23 mouse cellular contexts compared by ENCODE assay signal in genomic region chr7:108671058-108671457, GRCm38 (mm10). TPM values are rescaled to one million over a fixed set of nuclear protein-coding genes. Genes with fewer than 3 reads are reported as not detected.
DNase-seq lines count a peak whose midpoint lies in the region; ATAC-seq and TF ChIP-seq lines count a peak whose summit lies in the region.
"Had no signal": no experiment of that assay in that cellular context is flagged by ENCODE, and none has a peak within 500 bp of the region (broad histone marks: within the 10 kb centered on the region; RNA-seq: fewer than 3 reads in every experiment).

No protein-coding gene starts in this region.

- no peaks in the 10 kb centered on the region for H3K4me1 ChIP-seq in intestine, embryonic 15.5 days (replicated peaks)
- no peaks in the 10 kb centered on the region for H3K4me1 ChIP-seq in intestine, embryonic 16.5 days (ENCODE audit: control insufficient read depth, insufficient read depth, low read length)
- H3K4me1 ChIP-seq in intestine, postnatal 0 days (replicated peaks; ENCODE audit: control insufficient read depth, insufficient read depth, low read length) = no peaks in the 10 kb centered on the region
- no peaks in the 10 kb centered on the region for H3K4me1 ChIP-seq in hindbrain, embryonic 13.5 days (replicated peaks)
- H3K4me1 ChIP-seq in kidney, embryonic 15.5 days = no peaks in the 10 kb centered on the region

- no peak for TF ChIP-seq CTCF in intestine, postnatal 0 days (IDR thresholded peaks at IDR 0.05; ENCODE audit: low read depth)

- ATAC-seq in intestine, embryonic 15.5 days = peak; percentile 61
- no peak for ATAC-seq in intestine, embryonic 16.5 days
- peak; percentile 69 for ATAC-seq in intestine, postnatal 0 days
- ATAC-seq in hindbrain, embryonic 13.5 days (ENCODE audit: low FRiP score) = no peak
- no peak for ATAC-seq in kidney, embryonic 15.5 days (replicated peaks; ENCODE audit: low FRiP score)
- ATAC-seq: activated CD4-positive, CD25-positive, alpha-beta regulatory T cell, adult 4 months; CD4-positive, CD25-positive, alpha-beta regulatory T cell, adult 4 months; Patski had no signal

- WGBS in intestine, embryonic 15.5 days = 26% methylated on average over 1 of the region's 1 CpGs
- 40% methylated on average over 1 of the region's 1 CpGs for WGBS in intestine, embryonic 16.5 days
- WGBS in intestine, postnatal 0 days = 34% methylated on average over 1 of the region's 1 CpGs
- 12% methylated on average over 1 of the region's 1 CpGs for WGBS in large intestine, adult 2 months
- WGBS in hindbrain, embryonic 13.5 days = 85% methylated on average over 1 of the region's 1 CpGs
- 63% methylated on average over 1 of the region's 1 CpGs for WGBS in kidney, embryonic 15.5 days

- no peaks in the 10 kb centered on the region for H3K27me3 ChIP-seq in intestine, embryonic 15.5 days (replicated peaks)
- no peaks in the 10 kb centered on the region for H3K27me3 ChIP-seq in intestine, embryonic 16.5 days (replicated peaks; ENCODE audit: control insufficient read depth, insufficient read depth, low read length)
- no peaks in the 10 kb centered on the region for H3K27me3 ChIP-seq in intestine, postnatal 0 days (replicated peaks; ENCODE audit: control insufficient read depth, insufficient read depth, low read length)
- H3K27me3 ChIP-seq in hindbrain, embryonic 13.5 days = no peaks in the 10 kb centered on the region
- no peaks in the 10 kb centered on the region for H3K27me3 ChIP-seq in kidney, embryonic 15.5 days
- H3K27me3 ChIP-seq: CH12.LX, Patski had no signal

- no peak overlapping the region for H3K9ac ChIP-seq in intestine, embryonic 15.5 days
- H3K9ac ChIP-seq in intestine, embryonic 16.5 days (ENCODE audit: low read depth, low read length) = no peak overlapping the region
- no peak overlapping the region for H3K9ac ChIP-seq in intestine, postnatal 0 days (ENCODE audit: low read depth, low read length)
- H3K9ac ChIP-seq in hindbrain, embryonic 13.5 days = no peak overlapping the region
- no peak overlapping the region for H3K9ac ChIP-seq in kidney, embryonic 15.5 days

- no peak overlapping the region for H3K4me2 ChIP-seq in intestine, embryonic 15.5 days (replicated peaks)
- H3K4me2 ChIP-seq in intestine, embryonic 16.5 days (ENCODE audit: low read depth, low read length) = no peak overlapping the region
- H3K4me2 ChIP-seq in intestine, postnatal 0 days (replicated peaks; ENCODE audit: low read depth) = no peak overlapping the region
- no peak overlapping the region for H3K4me2 ChIP-seq in hindbrain, embryonic 13.5 days
- no peak overlapping the region for H3K4me2 ChIP-seq in kidney, embryonic 15.5 days

- H3K36me3 ChIP-seq in intestine, embryonic 15.5 days = no peaks in the 10 kb centered on the region
- no peaks in the 10 kb centered on the region for H3K36me3 ChIP-seq in intestine, embryonic 16.5 days (ENCODE audit: control insufficient read depth, insufficient read depth, low read length)
- H3K36me3 ChIP-seq in intestine, postnatal 0 days (ENCODE audit: control insufficient read depth, insufficient read depth) = no peaks in the 10 kb centered on the region
- H3K36me3 ChIP-seq in hindbrain, embryonic 13.5 days = no peaks in the 10 kb centered on the region
- H3K36me3 ChIP-seq in kidney, embryonic 15.5 days = no peaks in the 10 kb centered on the region
- H3K36me3 ChIP-seq: G1E had no signal

- H3K27ac ChIP-seq in intestine, embryonic 15.5 days = no peak overlapping the region
- H3K27ac ChIP-seq in intestine, embryonic 16.5 days (ENCODE audit: low read length) = no peak overlapping the region
- H3K27ac ChIP-seq in intestine, postnatal 0 days (ENCODE audit: low read depth, low read length) = no peak overlapping the region
- H3K27ac ChIP-seq in hindbrain, embryonic 13.5 days = no peak overlapping the region
- no peak overlapping the region for H3K27ac ChIP-seq in kidney, embryonic 15.5 days

- peak; percentile 64 for DNase-seq in large intestine, adult 2 months (ENCODE audit: low read depth, low spot score)
- DNase-seq: adrenal gland, adult 2 months; adrenal gland, adult 8-10 months; adrenal gland, postnatal 10 days; adrenal gland, postnatal 14 days; adrenal gland, postnatal 25 days; adrenal gland, postnatal 36 days; B cell, adult 2 months; cerebellum, adult 11 months; cerebellum, adult 11-12 months; cerebellum, adult 18-20 months had no signal

- H3K4me3 ChIP-seq in intestine, embryonic 15.5 days (replicated peaks) = no peak overlapping the region
- no peak overlapping the region for H3K4me3 ChIP-seq in intestine, embryonic 16.5 days (ENCODE audit: low read length)
- no peak overlapping the region for H3K4me3 ChIP-seq in intestine, postnatal 0 days (ENCODE audit: low read depth, low read length)
- H3K4me3 ChIP-seq in hindbrain, embryonic 13.5 days = no peak overlapping the region
- no peak overlapping the region for H3K4me3 ChIP-seq in kidney, embryonic 15.5 days (replicated peaks)

- H3K9me3 ChIP-seq in intestine, embryonic 15.5 days = no peaks in the 10 kb centered on the region
- no peaks in the 10 kb centered on the region for H3K9me3 ChIP-seq in intestine, embryonic 16.5 days (ENCODE audit: control insufficient read depth, low read length)
- no peaks in the 10 kb centered on the region for H3K9me3 ChIP-seq in intestine, postnatal 0 days (ENCODE audit: control insufficient read depth)
- peaks cover 3% of the 10 kb centered on the region; the same call in 1 of the 2 replicates for H3K9me3 ChIP-seq in hindbrain, embryonic 13.5 days
- no peaks in the 10 kb centered on the region; the same call in none of the 2 replicates for H3K9me3 ChIP-seq in kidney, embryonic 15.5 days (replicated peaks)
- H3K9me3 ChIP-seq: G1E had no signal

RNA-seq across cellular contexts. Expression of gene Olfr510, which starts 4.8 kb away (rescaled TPM):
- not detected in 2 replicates for polyA plus RNA-seq in intestine, embryonic 15.5 days (2015; fragmentation: Nextera tagmentation; extraction: Ambion mirVana)
- polyA plus RNA-seq in intestine, embryonic 16.5 days (2015; fragmentation: Nextera tagmentation; extraction: Ambion mirVana) = not detected in 2 replicates
- polyA plus RNA-seq in intestine, postnatal 0 days (2015; fragmentation: Nextera tagmentation; extraction: Ambion mirVana) = not detected in 2 replicates
- not detected in 2 replicates for polyA plus RNA-seq in large intestine, adult 2 months (2012; rRNA removed)
- not detected in 2 replicates for polyA plus RNA-seq in hindbrain, embryonic 13.5 days (2015; fragmentation: Nextera tagmentation; extraction: Ambion mirVana)
- polyA plus RNA-seq in kidney, embryonic 15.5 days (2015; fragmentation: Nextera tagmentation; extraction: Ambion mirVana) = not detected in 2 replicates
- polyA plus RNA-seq: activated CD4-positive, CD25-positive, alpha-beta regulatory T cell, adult 4 months; adrenal gland, adult 2 months; brain, embryonic 14.5 days; C2C12; CD4-positive, CD25-positive, alpha-beta regulatory T cell, adult 4 months; G1E; Patski had no signal

RNA-seq across cellular contexts. Expression of gene Olfr509, which starts 19.4 kb away (rescaled TPM):
- polyA plus RNA-seq in intestine, embryonic 15.5 days (2015; fragmentation: Nextera tagmentation; extraction: Ambion mirVana) = not detected in 2 replicates
- polyA plus RNA-seq in intestine, embryonic 16.5 days (2015; fragmentation: Nextera tagmentation; extraction: Ambion mirVana) = not detected in 2 replicates
- not detected in 2 replicates for polyA plus RNA-seq in intestine, postnatal 0 days (2015; fragmentation: Nextera tagmentation; extraction: Ambion mirVana)
- polyA plus RNA-seq in large intestine, adult 2 months (2012; rRNA removed) = not detected in 2 replicates
- polyA plus RNA-seq in hindbrain, embryonic 13.5 days (2015; fragmentation: Nextera tagmentation; extraction: Ambion mirVana) = 0.05 and 0.06 TPM in 2 replicates
- polyA plus RNA-seq in kidney, embryonic 15.5 days (2015; fragmentation: Nextera tagmentation; extraction: Ambion mirVana) = 0.04 TPM in 1 of 2 replicates, not detected in the other
- polyA plus RNA-seq: activated CD4-positive, CD25-positive, alpha-beta regulatory T cell, adult 4 months; adrenal gland, adult 2 months; brain, embryonic 14.5 days; C2C12; CD4-positive, CD25-positive, alpha-beta regulatory T cell, adult 4 months; G1E; Patski had no signal

RNA-seq across cellular contexts. Expression of gene Olfr508, which starts 41.3 kb away (rescaled TPM):
- polyA plus RNA-seq in intestine, embryonic 15.5 days (2015; fragmentation: Nextera tagmentation; extraction: Ambion mirVana) = not detected in 2 replicates
- polyA plus RNA-seq in intestine, embryonic 16.5 days (2015; fragmentation: Nextera tagmentation; extraction: Ambion mirVana) = not detected in 2 replicates
- polyA plus RNA-seq in intestine, postnatal 0 days (2015; fragmentation: Nextera tagmentation; extraction: Ambion mirVana) = not detected in 2 replicates
- not detected in 2 replicates for polyA plus RNA-seq in large intestine, adult 2 months (2012; rRNA removed)
- not detected in 2 replicates for polyA plus RNA-seq in hindbrain, embryonic 13.5 days (2015; fragmentation: Nextera tagmentation; extraction: Ambion mirVana)
- polyA plus RNA-seq in kidney, embryonic 15.5 days (2015; fragmentation: Nextera tagmentation; extraction: Ambion mirVana) = not detected in 2 replicates
- polyA plus RNA-seq: activated CD4-positive, CD25-positive, alpha-beta regulatory T cell, adult 4 months; adrenal gland, adult 2 months; brain, embryonic 14.5 days; C2C12; CD4-positive, CD25-positive, alpha-beta regulatory T cell, adult 4 months; G1E; Patski had no signal

RNA-seq across cellular contexts. Expression of gene Olfr512, which starts 42.1 kb away (rescaled TPM):
- polyA plus RNA-seq in intestine, embryonic 15.5 days (2015; fragmentation: Nextera tagmentation; extraction: Ambion mirVana) = not detected in 2 replicates
- not detected in 2 replicates for polyA plus RNA-seq in intestine, embryonic 16.5 days (2015; fragmentation: Nextera tagmentation; extraction: Ambion mirVana)
- not detected in 2 replicates for polyA plus RNA-seq in intestine, postnatal 0 days (2015; fragmentation: Nextera tagmentation; extraction: Ambion mirVana)
- not detected in 2 replicates for polyA plus RNA-seq in large intestine, adult 2 months (2012; rRNA removed)
- not detected in 2 replicates for polyA plus RNA-seq in hindbrain, embryonic 13.5 days (2015; fragmentation: Nextera tagmentation; extraction: Ambion mirVana)
- not detected in 2 replicates for polyA plus RNA-seq in kidney, embryonic 15.5 days (2015; fragmentation: Nextera tagmentation; extraction: Ambion mirVana)
- polyA plus RNA-seq: activated CD4-positive, CD25-positive, alpha-beta regulatory T cell, adult 4 months; adrenal gland, adult 2 months; brain, embryonic 14.5 days; C2C12; CD4-positive, CD25-positive, alpha-beta regulatory T cell, adult 4 months; G1E; Patski had no signal

RNA-seq across cellular contexts. Expression of gene Olfr507, which starts 49.4 kb away (rescaled TPM):
- not detected in 2 replicates for polyA plus RNA-seq in intestine, embryonic 15.5 days (2015; fragmentation: Nextera tagmentation; extraction: Ambion mirVana)
- polyA plus RNA-seq in intestine, embryonic 16.5 days (2015; fragmentation: Nextera tagmentation; extraction: Ambion mirVana) = not detected in 2 replicates
- polyA plus RNA-seq in intestine, postnatal 0 days (2015; fragmentation: Nextera tagmentation; extraction: Ambion mirVana) = not detected in 2 replicates
- polyA plus RNA-seq in large intestine, adult 2 months (2012; rRNA removed) = not detected in 2 replicates
- polyA plus RNA-seq in hindbrain, embryonic 13.5 days (2015; fragmentation: Nextera tagmentation; extraction: Ambion mirVana) = not detected in 2 replicates
- polyA plus RNA-seq in kidney, embryonic 15.5 days (2015; fragmentation: Nextera tagmentation; extraction: Ambion mirVana) = not detected in 2 replicates
- polyA plus RNA-seq: activated CD4-positive, CD25-positive, alpha-beta regulatory T cell, adult 4 months; adrenal gland, adult 2 months; brain, embryonic 14.5 days; C2C12; CD4-positive, CD25-positive, alpha-beta regulatory T cell, adult 4 months; G1E; Patski had no signal

Comparison
In these comparisons a context has a peak if more than half of its experiments do, and no peak if none do; other contexts are left out.
1. ATAC-seq: peak in intestine, embryonic 15.5 days (single experiment) and intestine, postnatal 0 days (single experiment); none in intestine, embryonic 16.5 days (single experiment), hindbrain, embryonic 13.5 days (single experiment) and kidney, embryonic 15.5 days (single experiment).